23 mouse cellular contexts compared by ENCODE assay signal in the genomic region with DNA sequence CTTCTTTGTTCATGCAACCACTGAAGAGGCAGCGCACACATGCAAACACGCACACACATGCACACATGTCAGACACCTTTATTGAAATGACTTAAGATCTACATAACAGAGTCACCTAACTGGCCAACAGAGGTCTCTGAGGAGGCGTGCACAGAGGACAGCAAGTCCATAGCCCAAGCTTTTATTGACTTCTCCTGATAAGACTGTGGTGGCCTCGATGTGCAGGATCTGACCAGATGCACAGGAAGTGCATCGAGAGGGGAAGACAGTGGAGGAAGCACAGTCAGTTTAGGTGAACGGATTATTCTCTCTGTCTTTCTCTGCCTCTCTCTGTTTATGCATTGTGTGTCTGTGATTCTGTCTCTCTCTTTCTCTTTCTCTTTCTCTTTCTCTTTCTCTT.
A peak's percentile ranks its signal among the peaks of the same experiment; 100 is the strongest.
DNase-seq lines count a peak whose midpoint lies in the region; ATAC-seq and TF ChIP-seq lines count a peak whose summit lies in the region.
"Had no signal": no experiment of that assay in that cellular context is flagged by ENCODE, and none has a peak within 500 bp of the region (broad histone marks: within the 10 kb centered on the region; RNA-seq: fewer than 3 reads in every experiment).

No protein-coding gene starts in this region.

- peak overlapping the region; percentile 38 to 49; a peak in 3 of 4 replicates for H3K4me3 ChIP-seq in MEL (ENCODE audit: control insufficient read depth in 1 of 2, insufficient read depth in 1 of 2, low read depth in 2 of 2, low read length in 2 of 2)
- H3K4me3 ChIP-seq: embryonic facial prominence, embryonic 15.5 days; heart, adult 2 months; heart, embryonic 15.5 days; left cerebral cortex, adult 2 months; limb, embryonic 10.5 days; midbrain, embryonic 12.5 days; neural tube, embryonic 15.5 days; stomach, embryonic 15.5 days had no signal

- H3K9ac ChIP-seq in MEL (ENCODE audit: control insufficient read depth, low read depth, low read length, poor library complexity, severe bottlenecking): peak overlapping the region; percentile 26; the same call in 1 of the 2 replicates
- H3K9ac ChIP-seq: embryonic facial prominence, embryonic 15.5 days; forebrain, postnatal 0 days; heart, embryonic 15.5 days; midbrain, embryonic 12.5 days; neural tube, embryonic 15.5 days; stomach, embryonic 15.5 days had no signal

- TF ChIP-seq EP300 in MEL (IDR thresholded peaks at IDR 0.05; ENCODE audit: low read depth in 1 of 2, low read length in 2 of 2): peak in 1 of 2 experiments; percentile 23; a peak in 1 of 4 replicates

- H3K27me3 ChIP-seq in MEL (ENCODE audit: control insufficient read depth in 1 of 2, insufficient read depth in 2 of 2, low read length in 2 of 2): no peaks in the 10 kb centered on the region
- H3K27me3 ChIP-seq: embryonic facial prominence, embryonic 15.5 days; heart, embryonic 15.5 days; neural tube, embryonic 15.5 days; stomach, embryonic 15.5 days had no signal

- H3K36me3 ChIP-seq in MEL (ENCODE audit: control insufficient read depth in 1 of 2, insufficient read depth in 2 of 2, low read length in 2 of 2): peaks cover 0 to 17% of the 10 kb centered on the region in 2 experiments; a peak in 2 of 4 replicates
- H3K36me3 ChIP-seq: embryonic facial prominence, embryonic 15.5 days; G1E; heart, embryonic 15.5 days; limb, embryonic 10.5 days; midbrain, embryonic 12.5 days; neural tube, embryonic 15.5 days; stomach, embryonic 15.5 days had no signal

- H3K27ac ChIP-seq in MEL (ENCODE audit: control insufficient read depth, low read depth, low read length): no peak overlapping the region
- H3K27ac ChIP-seq: embryonic facial prominence, embryonic 15.5 days; heart, adult 2 months; heart, embryonic 15.5 days; left cerebral cortex, adult 2 months; limb, embryonic 10.5 days; midbrain, embryonic 12.5 days; neural tube, embryonic 15.5 days; stomach, embryonic 15.5 days had no signal

- no peak for TF ChIP-seq RAD21 in MEL (IDR thresholded peaks at IDR 0.05; ENCODE audit: low read depth, low read length)

- ATAC-seq in megakaryocyte, adult 5-6 weeks (ENCODE audit: poor library complexity, severe bottlenecking): peak; percentile 49
- ATAC-seq: CD4-positive, CD25-positive, alpha-beta regulatory T cell, adult 4 months; forebrain, postnatal 0 days had no signal

- no peak for TF ChIP-seq CTCF in MEL (IDR thresholded peaks at IDR 0.05 in 2 of 3, conservative IDR thresholded peaks at IDR 0.05 in 1 of 3; ENCODE audit: control insufficient read depth in 1 of 3, insufficient read depth in 1 of 3, low read depth in 2 of 3, low read length in 3 of 3, poor library complexity in 1 of 3, severe bottlenecking in 1 of 3)

- peaks cover 6 to 21% of the 10 kb centered on the region in 2 experiments; a peak in 3 of 4 replicates for H3K4me1 ChIP-seq in MEL (ENCODE audit: control insufficient read depth in 1 of 2, insufficient read depth in 2 of 2, low read length in 2 of 2)
- H3K4me1 ChIP-seq: embryonic facial prominence, embryonic 15.5 days; heart, embryonic 15.5 days; limb, embryonic 10.5 days; midbrain, embryonic 12.5 days; neural tube, embryonic 15.5 days; stomach, embryonic 15.5 days had no signal

- no peaks in the 10 kb centered on the region for H3K79me2 ChIP-seq in MEL (ENCODE audit: control insufficient read depth, insufficient read depth, low read length, poor library complexity)

- no peak for TF ChIP-seq POLR2A in MEL (IDR thresholded peaks at IDR 0.05; ENCODE audit: control insufficient read depth in 1 of 2, insufficient read depth in 1 of 2, low read depth in 1 of 2, low read length in 2 of 2, poor library complexity in 1 of 2)

- peak; percentile 61 for DNase-seq in heart, adult 11 months
- no peak for DNase-seq in heart, postnatal 4 days
- DNase-seq in MEL (ENCODE audit: low read depth, low spot score): peak; percentile 49
- DNase-seq in induced T-regulatory cell, adult 2 months (ENCODE audit: low read depth): peak; percentile 1
- no peak for DNase-seq in frontal cortex, postnatal 25 days (ENCODE audit: low spot score in 2 of 2)
- DNase-seq in embryo, embryonic 10.5 days (ENCODE audit: low spot score): no peak
- no peak for DNase-seq in embryo, embryonic 10 days (ENCODE audit: low spot score)
- DNase-seq: cerebellum, adult 9-10 months; forebrain, postnatal 0 days; heart, adult 2 months; kidney, postnatal 36 days; right cerebral cortex, postnatal 14 days; thymus, adult 2 months had no signal

- no peaks in the 10 kb centered on the region for H3K9me3 ChIP-seq in MEL (replicated peaks; ENCODE audit: insufficient read depth, low read length)
- H3K9me3 ChIP-seq: embryonic facial prominence, embryonic 15.5 days; heart, embryonic 15.5 days; limb, embryonic 10.5 days; midbrain, embryonic 12.5 days; neural tube, embryonic 15.5 days; stomach, embryonic 15.5 days had no signal

TF ChIP-seq in MEL, 35 proteins besides CTCF, POLR2A, EP300 and RAD21:
- TF ChIP-seq MAX (IDR thresholded peaks at IDR 0.05; ENCODE audit: low read length) (peak; percentile 44), USF1 (IDR thresholded peaks at IDR 0.05; ENCODE audit: low read depth, low read length) (no peak), TCF12 (IDR thresholded peaks at IDR 0.05; ENCODE audit: low read depth, low read length) (no peak), ETS1 (IDR thresholded peaks at IDR 0.05; ENCODE audit: low read depth, low read length) (0 out of 2 replicates have a peak, but pooled peaks have one; percentile 10), GABPA (IDR thresholded peaks at IDR 0.05; ENCODE audit: low read depth, low read length) (no peak), GATA1 (IDR thresholded peaks at IDR 0.05; ENCODE audit: low read depth, low read length) (peak; percentile 18; the same call in 1 of the 2 replicates), ELF1 (IDR thresholded peaks at IDR 0.05; ENCODE audit: low read depth, low read length) (no peak)

Comparison
In these comparisons a context has a peak if more than half of its experiments do, and no peak if none do; other contexts are left out.
1. DNase-seq: peak in heart, adult 11 months (single experiment), MEL (single experiment) and induced T-regulatory cell, adult 2 months (single experiment); none in heart, postnatal 4 days (single experiment), frontal cortex, postnatal 25 days (0 of 2), embryo, embryonic 10.5 days (single experiment) and embryo, embryonic 10 days (single experiment).